Mouse (Mus musculus) testis, postnatal 10 days (tissue): ENCODE measurements around the gene 4930480E11Rik.
"Not testable (repeated sequence)": the region's sequence is repeated elsewhere in the genome, so short reads cannot be mapped to it uniquely, and the experiment has no call there.

Source experiments
- DNase-seq: peaks from one replicate; pipeline ENCODE4 v3.0.0; 2021; ENCODE audit warnings: low spot score

Gene 4930480E11Rik

DNA sequence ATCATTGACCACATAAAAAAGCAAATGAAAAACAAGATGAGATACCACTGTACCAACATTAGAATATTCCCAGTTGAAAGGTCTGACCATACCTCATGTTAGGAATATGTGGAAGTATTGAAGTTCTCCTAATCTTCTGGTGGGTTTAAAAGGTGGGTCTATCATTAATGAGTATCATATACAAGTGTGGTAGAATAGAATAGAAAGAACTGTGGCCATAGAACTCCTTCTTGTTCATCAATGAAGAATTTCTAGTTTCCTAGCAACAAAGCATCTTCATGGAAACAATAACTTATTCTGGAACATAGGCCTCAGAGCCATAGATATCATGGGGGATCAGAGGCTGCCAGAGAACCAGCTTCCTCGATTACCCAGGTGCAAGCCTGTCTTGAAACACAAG is at the start of gene 4930480E11Rik:
Gene 4930480E11Rik (plus strand): TSS at position 301 of the 400 bp plus-strand sequence.
- DNase-seq: no peak

DNA sequence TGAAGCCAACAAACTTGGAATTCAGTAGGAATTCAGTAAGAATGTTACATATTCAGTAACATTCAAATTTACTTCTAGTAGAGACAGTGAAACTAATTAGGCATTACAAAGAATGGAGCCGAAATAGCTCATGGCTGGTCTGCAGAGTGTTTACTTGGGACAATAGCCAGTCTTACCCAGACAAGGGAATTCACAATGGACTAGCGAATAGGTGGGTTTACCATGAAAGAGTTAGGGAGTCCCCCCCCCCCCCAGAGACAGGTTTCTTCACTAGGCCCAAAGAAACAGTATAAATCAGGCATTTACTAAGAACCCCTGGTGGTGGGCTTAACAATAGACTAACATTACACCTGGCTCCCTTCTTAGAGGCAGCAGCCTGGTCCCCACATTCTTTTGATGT is 33.9 kb downstream of the 4930480E11Rik start:
- not testable (repeated sequence) for DNase-seq
